Mouse (Mus musculus) heart, adult 2 months (tissue): ENCODE results near the gene Ptk7.

Experiments used
- CTCF ChIP-seq: fragments of 200-600 bp; IDR thresholded peaks from 2 replicates; pipeline ENCODE4 v1.8.1; 2022; ENCODE audit warnings: antibody characterized with exemption, mild to moderate bottlenecking, moderate library complexity
- POLR2A ChIP-seq: fragments of 200-500 bp; IDR thresholded peaks from 2 replicates; pipeline ENCODE4 v1.6.1; 2011; ENCODE audit warnings: mild to moderate bottlenecking, low read depth, low read length, control low read depth; ENCODE audit not compliant: insufficient read depth

- TF ChIP-seq POLR2A (no peak), CTCF (no peak)
Measured at GRCm38 (mm10) chr17:46546995-46547394, 82.3 kb downstream of the Ptk7 start.
